Mouse (Mus musculus): ENCODE measurements at regions not wholly inside any gene's neighbourhood (a gene's known extent, or its start where the extent isn't known, plus 50 kb on each side); places are given as distances from the start of the nearest gene placed in this dataset.
"Not testable (repeated sequence)": the region's sequence is repeated elsewhere in the genome, so short reads cannot be mapped to it uniquely, and the experiment has no call there.

GRCm38 (mm10) chr15:92974931-92975330 is 300.0 kb downstream of the Gxylt1 start:
- Histone ChIP-seq H3K9ac (replicated peaks) (no peak overlapping the region), H3K4me3 (replicated peaks) (no peak overlapping the region), H3K27ac (no peak overlapping the region), H3K27me3 (no peaks in the 10 kb centered on the region), H3K36me3 (no peaks in the 10 kb centered on the region), H3K9me3 (no peaks in the 10 kb centered on the region), H3K4me1 (replicated peaks) (peaks cover 4% of the 10 kb centered on the region), H3K4me2 (replicated peaks) (no peak overlapping the region)
- WGBS, result 77% methylated on average over 3 of the region's 3 CpGs
- no peak for ATAC-seq

DNA sequence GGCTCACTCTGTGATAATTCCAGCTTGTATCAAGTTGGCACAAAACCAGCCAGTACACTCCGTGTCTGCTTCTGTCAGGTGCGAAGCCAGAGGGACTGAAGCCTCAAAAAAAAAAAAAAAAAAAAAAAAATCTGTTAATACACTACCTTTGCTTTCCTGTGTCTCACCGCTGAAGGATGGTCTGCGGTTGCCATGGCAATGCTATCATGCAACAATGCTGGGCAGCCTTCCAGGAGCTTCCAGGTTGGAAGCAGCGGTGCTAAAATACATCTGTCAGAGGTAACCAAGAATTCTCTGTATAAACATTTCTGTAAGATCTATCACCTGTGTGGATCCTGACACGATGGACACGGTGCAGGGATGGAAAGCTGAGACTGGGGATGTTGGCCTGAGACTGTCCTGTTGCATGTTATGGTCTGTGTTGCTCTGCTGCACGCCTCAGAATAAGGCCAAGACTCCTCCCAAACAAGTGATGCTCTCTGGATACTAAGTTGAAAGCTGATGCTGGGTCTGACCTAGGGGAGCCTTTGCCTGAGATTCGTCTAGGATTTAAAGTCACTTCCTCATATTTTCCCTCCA is 301.2 kb downstream of the Gxylt1 start:
- no peaks in the 10 kb centered on the region for H3K27me3 ChIP-seq
- H3K9ac ChIP-seq (replicated peaks), result no peak overlapping the region
- ATAC-seq, result peak; percentile 65
- no peaks in the 10 kb centered on the region for H3K9me3 ChIP-seq
- H3K4me3 ChIP-seq (replicated peaks), result no peak overlapping the region
- H3K27ac ChIP-seq, result peak overlapping the region; percentile 35
- no peak overlapping the region for H3K4me2 ChIP-seq (replicated peaks)
- WGBS, result 74% methylated on average over 9 of the region's 9 CpGs
- H3K36me3 ChIP-seq, result no peaks in the 10 kb centered on the region
- H3K4me1 ChIP-seq (replicated peaks), result peaks cover 4% of the 10 kb centered on the region

DNA sequence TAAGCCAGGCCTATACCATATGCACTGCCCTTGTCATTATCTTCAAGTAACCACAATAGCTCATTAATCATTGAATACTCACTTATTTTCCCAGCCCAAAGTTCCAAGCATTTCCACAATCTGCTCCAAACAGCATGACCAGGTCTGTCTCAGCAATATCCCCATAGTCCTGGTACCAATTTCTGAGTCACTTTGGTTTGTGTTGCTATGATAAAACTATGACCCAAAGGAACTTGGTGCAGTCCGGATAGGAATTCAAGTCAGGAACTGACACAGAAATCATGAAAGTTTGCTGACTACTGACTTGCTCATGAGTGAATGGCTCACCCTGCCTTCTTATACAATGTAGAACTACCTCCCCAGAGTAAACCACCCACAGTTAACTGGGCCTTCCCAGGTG is 309.4 kb downstream of the Gxylt1 start:
- H3K36me3 ChIP-seq, result no peaks in the 10 kb centered on the region
- no peak overlapping the region for H3K4me2 ChIP-seq (replicated peaks)
- no peaks in the 10 kb centered on the region for H3K9me3 ChIP-seq
- H3K27me3 ChIP-seq, result no peaks in the 10 kb centered on the region
- no peak overlapping the region for H3K4me3 ChIP-seq (replicated peaks)
- no peak overlapping the region for H3K27ac ChIP-seq
- H3K4me1 ChIP-seq (replicated peaks), result no peaks in the 10 kb centered on the region
- no peak for ATAC-seq
- 89% methylated on average over 1 of the region's 1 CpGs for WGBS
- H3K9ac ChIP-seq (replicated peaks), result no peak overlapping the region

DNA sequence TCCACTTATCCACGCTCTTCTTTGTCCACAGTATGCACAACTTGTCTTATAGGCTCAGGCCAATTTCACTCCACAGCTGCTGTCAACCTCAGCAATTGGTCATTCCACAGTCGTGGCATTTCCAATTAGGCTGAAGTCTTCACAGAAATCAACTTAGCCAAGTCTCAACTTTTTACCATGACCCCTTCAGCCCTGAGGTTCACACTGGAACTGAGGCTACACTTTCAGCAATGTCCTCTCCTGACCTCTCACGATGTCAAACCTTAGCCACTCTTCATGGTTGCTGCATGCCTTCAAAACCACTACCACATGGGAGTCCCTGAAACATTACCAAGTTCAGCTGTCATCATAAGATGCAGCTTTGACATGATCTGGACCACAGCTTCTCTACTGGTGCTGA is 310.1 kb downstream of the Gxylt1 start:
- 81% methylated on average over 3 of the region's 3 CpGs for WGBS

DNA sequence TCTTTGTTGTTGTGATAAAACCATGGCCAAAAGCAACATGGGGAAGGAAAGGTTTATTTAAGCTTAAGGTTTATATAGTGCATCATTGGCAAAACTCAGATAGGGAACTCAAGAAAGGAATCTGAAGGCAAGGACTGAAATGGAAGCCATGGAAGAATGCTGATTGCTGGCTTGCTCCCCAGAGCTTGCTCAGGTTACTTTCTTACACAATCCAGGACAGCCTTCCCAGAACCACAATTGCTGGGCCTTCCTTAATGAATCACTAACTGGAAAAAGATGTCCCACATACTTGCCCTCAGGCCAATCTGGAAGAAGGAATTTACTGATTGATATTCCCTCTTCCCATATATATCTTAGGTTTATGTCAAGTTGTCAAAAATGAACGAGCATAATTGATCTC is 310.8 kb downstream of the Gxylt1 start:
- H3K36me3 ChIP-seq, result no peaks in the 10 kb centered on the region
- H3K4me1 ChIP-seq (replicated peaks), result no peaks in the 10 kb centered on the region
- ATAC-seq, result no peak
- no peak overlapping the region for H3K27ac ChIP-seq
- H3K9ac ChIP-seq (replicated peaks), result no peak overlapping the region
- H3K4me3 ChIP-seq (replicated peaks), result no peak overlapping the region
- no peaks in the 10 kb centered on the region for H3K27me3 ChIP-seq
- H3K4me2 ChIP-seq (replicated peaks), result no peak overlapping the region
- 81% methylated on average over 1 of the region's 1 CpGs for WGBS
- no peaks in the 10 kb centered on the region for H3K9me3 ChIP-seq

More for the DNA sequence above, 310.1 kb downstream of the Gxylt1 start:
- no peaks in the 10 kb centered on the region for H3K36me3 ChIP-seq
- no peak for ATAC-seq
- no peak overlapping the region for H3K4me3 ChIP-seq (replicated peaks)
- no peaks in the 10 kb centered on the region for H3K9me3 ChIP-seq
- no peaks in the 10 kb centered on the region for H3K27me3 ChIP-seq
- H3K4me1 ChIP-seq (replicated peaks), result no peaks in the 10 kb centered on the region
- no peak overlapping the region for H3K9ac ChIP-seq (replicated peaks)
- H3K27ac ChIP-seq, result no peak overlapping the region
- H3K4me2 ChIP-seq (replicated peaks), result no peak overlapping the region

DNA sequence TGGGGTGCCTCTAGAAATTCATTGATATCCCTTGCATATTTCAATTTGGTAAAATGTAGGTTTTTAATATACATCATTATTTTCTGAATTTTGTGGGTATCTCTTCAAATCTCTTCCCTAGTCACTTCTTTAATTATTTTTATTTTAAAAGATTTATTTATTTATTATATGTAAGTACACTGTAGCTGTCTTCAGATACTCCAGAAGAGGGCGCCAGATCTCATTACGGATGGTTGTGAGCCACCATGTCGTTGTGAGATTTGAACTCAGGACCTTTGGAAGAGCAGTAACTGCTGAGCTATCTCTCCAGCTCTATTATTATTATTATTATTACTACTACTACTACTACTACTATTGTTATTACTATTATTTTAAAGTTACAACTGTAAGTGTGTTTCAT is 324.1 kb downstream of the Gxylt1 start:
- H3K27ac ChIP-seq; H3K4me1 ChIP-seq (replicated peaks); H3K9me3 ChIP-seq; H3K9ac ChIP-seq (replicated peaks); H3K4me3 ChIP-seq (replicated peaks); H3K36me3 ChIP-seq; H3K27me3 ChIP-seq; H3K4me2 ChIP-seq (replicated peaks); ATAC-seq: not testable (repeated sequence)
- WGBS, result 92% methylated on average over 3 of the region's 3 CpGs

- 44% methylated on average over 5 of the region's 5 CpGs for WGBS
- H3K27me3 ChIP-seq, result no peaks in the 10 kb centered on the region
- no peak for ATAC-seq
- no peak overlapping the region for H3K4me2 ChIP-seq (replicated peaks)
- H3K27ac ChIP-seq, result no peak overlapping the region
- no peaks in the 10 kb centered on the region for H3K9me3 ChIP-seq
- H3K9ac ChIP-seq (replicated peaks), result no peak overlapping the region
- no peak overlapping the region for H3K4me3 ChIP-seq (replicated peaks)
- peaks cover 4% of the 10 kb centered on the region; the same call in 1 of the 2 replicates for H3K4me1 ChIP-seq (replicated peaks)
- H3K36me3 ChIP-seq, result no peaks in the 10 kb centered on the region
Observed at GRCm38 (mm10) chr15:92946216-92946615, 328.8 kb downstream of the Gxylt1 start.

- Histone ChIP-seq H3K27ac (no peak overlapping the region), H3K36me3 (no peaks in the 10 kb centered on the region), H3K9ac (replicated peaks) (no peak overlapping the region), H3K27me3 (no peaks in the 10 kb centered on the region), H3K4me2 (replicated peaks) (no peak overlapping the region), H3K4me3 (replicated peaks) (no peak overlapping the region), H3K9me3 (no peaks in the 10 kb centered on the region), H3K4me1 (replicated peaks) (0 out of 2 replicates have a peak, but pooled peaks cover 4% of the 10 kb centered on the region)
- WGBS, result 54% methylated on average over 8 of the region's 8 CpGs
- ATAC-seq, result no peak
Observed at GRCm38 (mm10) chr15:92903821-92904220, 371.2 kb downstream of the Gxylt1 start.

GRCm38 (mm10) chr15:92897277-92897676 is 377.7 kb downstream of the Gxylt1 start:
- 94% methylated on average over 7 of the region's 7 CpGs for WGBS
- Histone ChIP-seq H3K4me1 (replicated peaks) (no peaks in the 10 kb centered on the region), H3K27me3 (no peaks in the 10 kb centered on the region), H3K36me3 (no peaks in the 10 kb centered on the region), H3K4me2 (replicated peaks) (no peak overlapping the region), H3K4me3 (replicated peaks) (no peak overlapping the region), H3K27ac (no peak overlapping the region), H3K9ac (replicated peaks) (no peak overlapping the region), H3K9me3 (no peaks in the 10 kb centered on the region)
- ATAC-seq, result no peak

DNA sequence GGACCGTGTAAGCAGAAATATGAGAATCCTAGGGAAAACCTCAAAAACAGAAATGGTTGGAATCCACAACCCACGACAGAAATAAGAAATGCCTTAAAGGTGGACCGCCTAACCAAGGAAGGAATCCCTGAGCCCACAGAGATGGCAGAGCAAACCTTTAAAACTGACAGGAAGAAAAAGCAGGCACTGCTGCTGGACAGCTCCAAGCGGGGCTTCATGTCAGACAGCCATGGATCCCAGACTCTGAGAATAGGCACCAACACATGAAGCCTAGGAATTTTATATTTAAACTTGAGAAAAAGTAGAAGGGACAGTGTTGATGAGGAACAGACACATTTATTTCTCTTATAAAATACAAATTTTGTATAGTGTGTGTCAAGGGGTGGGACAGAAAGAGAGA is 379.1 kb downstream of the Gxylt1 start:
- ATAC-seq, result no peak
- Histone ChIP-seq H3K27ac (no peak overlapping the region), H3K36me3 (no peaks in the 10 kb centered on the region), H3K4me3 (replicated peaks) (no peak overlapping the region), H3K27me3 (no peaks in the 10 kb centered on the region), H3K4me2 (replicated peaks) (no peak overlapping the region), H3K9ac (replicated peaks) (no peak overlapping the region), H3K4me1 (replicated peaks) (no peaks in the 10 kb centered on the region), H3K9me3 (no peaks in the 10 kb centered on the region)
- 77% methylated on average over 4 of the region's 4 CpGs for WGBS

GRCm38 (mm10) chr15:92876438-92876837 is 398.5 kb downstream of the Gxylt1 start:
- H3K4me1 ChIP-seq (replicated peaks), result no peaks in the 10 kb centered on the region
- H3K9me3 ChIP-seq, result no peaks in the 10 kb centered on the region
- no peak overlapping the region for H3K4me3 ChIP-seq (replicated peaks)
- WGBS, result 78% methylated on average over 5 of the region's 5 CpGs
- no peak overlapping the region for H3K9ac ChIP-seq (replicated peaks)
- ATAC-seq, result no peak
- no peaks in the 10 kb centered on the region for H3K27me3 ChIP-seq
- H3K4me2 ChIP-seq (replicated peaks), result no peak overlapping the region
- no peaks in the 10 kb centered on the region for H3K36me3 ChIP-seq
- H3K27ac ChIP-seq, result no peak overlapping the region

- Histone ChIP-seq H3K9me3 (no peaks in the 10 kb centered on the region), H3K27me3 (no peaks in the 10 kb centered on the region), H3K36me3 (no peaks in the 10 kb centered on the region), H3K4me3 (replicated peaks) (no peak overlapping the region), H3K4me2 (replicated peaks) (no peak overlapping the region), H3K4me1 (replicated peaks) (no peaks in the 10 kb centered on the region), H3K27ac (no peak overlapping the region), H3K9ac (replicated peaks) (no peak overlapping the region)
- 86% methylated on average over 5 of the region's 5 CpGs for WGBS
- no peak for ATAC-seq
Observed at GRCm38 (mm10) chr15:92864106-92864505, 410.9 kb downstream of the Gxylt1 start.

- no peaks in the 10 kb centered on the region for H3K4me1 ChIP-seq (replicated peaks)
- H3K36me3 ChIP-seq, result no peaks in the 10 kb centered on the region
- WGBS, result 75% methylated on average over 5 of the region's 5 CpGs
- H3K4me2 ChIP-seq (replicated peaks), result no peak overlapping the region
- no peaks in the 10 kb centered on the region for H3K9me3 ChIP-seq
- H3K27me3 ChIP-seq, result no peaks in the 10 kb centered on the region
- no peak overlapping the region for H3K9ac ChIP-seq (replicated peaks)
- H3K4me3 ChIP-seq (replicated peaks), result no peak overlapping the region
- no peak overlapping the region for H3K27ac ChIP-seq
- ATAC-seq, result no peak
Observed at GRCm38 (mm10) chr15:92850854-92851253, 424.1 kb downstream of the Gxylt1 start.
